Mouse (Mus musculus): ENCODE measurements at regions not wholly inside any gene's neighbourhood (a gene's known extent, or its start where the extent isn't known, plus 50 kb on each side); places are given as distances from the start of the nearest gene placed in this dataset.

DNA sequence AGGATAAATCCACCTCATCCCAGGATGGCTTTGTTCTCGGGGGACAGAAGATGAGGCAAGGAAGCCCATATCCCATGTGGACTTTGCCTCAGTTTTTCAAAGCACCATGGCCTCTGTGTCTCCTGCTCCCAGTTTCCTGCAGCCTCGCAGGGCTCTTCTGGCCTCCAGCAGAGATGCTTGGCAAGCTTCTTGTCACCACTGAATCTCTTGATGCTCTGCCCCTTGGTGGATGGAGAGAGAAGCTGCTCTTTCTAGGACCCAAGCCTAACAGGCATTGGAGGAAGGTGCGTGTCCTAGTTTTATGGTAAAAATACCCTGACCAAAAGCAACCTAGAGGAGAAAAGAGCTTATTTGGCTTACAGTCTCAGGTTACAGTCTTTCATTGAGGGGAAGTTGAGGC, 97.1 kb upstream of the Trpm1 start:
- Histone ChIP-seq H3K4me3 (replicated peaks) (no peak overlapping the region), H3K27me3 (no peaks in the 10 kb centered on the region), H3K27ac (no peak overlapping the region), H3K4me2 (no peak overlapping the region), H3K36me3 (replicated peaks) (no peaks in the 10 kb centered on the region), H3K9me3 (no peaks in the 10 kb centered on the region), H3K9ac (no peak overlapping the region), H3K4me1 (no peaks in the 10 kb centered on the region; the same call in 1 of the 2 replicates)
- no peak for ATAC-seq (ENCODE audit: low FRiP score)
- 84% methylated on average over 3 of the region's 3 CpGs for WGBS

DNA sequence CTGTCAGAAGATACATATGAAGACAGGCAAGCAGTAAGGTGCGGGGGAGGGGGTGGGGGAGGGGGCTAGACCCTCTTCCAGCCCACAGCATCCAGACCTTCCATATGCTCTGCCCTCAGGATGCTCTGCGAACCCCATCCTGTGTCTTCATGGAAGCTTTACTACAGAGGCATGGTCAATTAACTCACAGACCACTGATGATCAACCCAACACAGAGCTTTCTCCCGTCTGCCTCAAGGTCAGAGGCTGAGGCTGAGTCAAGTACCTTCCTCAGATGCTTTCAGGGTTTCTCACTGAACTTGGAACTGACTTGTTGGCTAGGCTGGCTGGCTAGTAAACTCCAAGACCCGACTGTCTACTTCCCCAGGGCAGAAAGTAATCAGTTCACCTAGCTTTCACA, 98.6 kb upstream of the Trpm1 start:
- H3K4me1 ChIP-seq: no peaks in the 10 kb centered on the region; the same call in 1 of the 2 replicates
- H3K9me3 ChIP-seq: no peaks in the 10 kb centered on the region
- no peak for ATAC-seq (ENCODE audit: low FRiP score)
- no peak overlapping the region for H3K27ac ChIP-seq
- H3K9ac ChIP-seq: no peak overlapping the region
- WGBS: 84% methylated on average over 4 of the region's 4 CpGs
- no peaks in the 10 kb centered on the region for H3K36me3 ChIP-seq (replicated peaks)
- H3K4me2 ChIP-seq: no peak overlapping the region
- no peaks in the 10 kb centered on the region for H3K27me3 ChIP-seq
- no peak overlapping the region for H3K4me3 ChIP-seq (replicated peaks)

- no peak for ATAC-seq (ENCODE audit: low FRiP score)
- Histone ChIP-seq H3K9ac (no peak overlapping the region), H3K4me2 (no peak overlapping the region), H3K27ac (no peak overlapping the region), H3K4me3 (replicated peaks) (no peak overlapping the region), H3K27me3 (0 out of 2 replicates have a peak, but pooled peaks cover 5% of the 10 kb centered on the region), H3K36me3 (replicated peaks) (no peaks in the 10 kb centered on the region), H3K4me1 (peaks cover 4% of the 10 kb centered on the region), H3K9me3 (no peaks in the 10 kb centered on the region)
- WGBS: 55% methylated on average over 12 of the region's 12 CpGs
Observed at GRCm38 (mm10) chr7:64053766-64054165, 99.9 kb upstream of the Trpm1 start.

GRCm38 (mm10) chr7:64052400-64052799, 101.2 kb upstream of the Trpm1 start:
- ATAC-seq (ENCODE audit: low FRiP score): no peak
- no peak overlapping the region for H3K9ac ChIP-seq

DNA sequence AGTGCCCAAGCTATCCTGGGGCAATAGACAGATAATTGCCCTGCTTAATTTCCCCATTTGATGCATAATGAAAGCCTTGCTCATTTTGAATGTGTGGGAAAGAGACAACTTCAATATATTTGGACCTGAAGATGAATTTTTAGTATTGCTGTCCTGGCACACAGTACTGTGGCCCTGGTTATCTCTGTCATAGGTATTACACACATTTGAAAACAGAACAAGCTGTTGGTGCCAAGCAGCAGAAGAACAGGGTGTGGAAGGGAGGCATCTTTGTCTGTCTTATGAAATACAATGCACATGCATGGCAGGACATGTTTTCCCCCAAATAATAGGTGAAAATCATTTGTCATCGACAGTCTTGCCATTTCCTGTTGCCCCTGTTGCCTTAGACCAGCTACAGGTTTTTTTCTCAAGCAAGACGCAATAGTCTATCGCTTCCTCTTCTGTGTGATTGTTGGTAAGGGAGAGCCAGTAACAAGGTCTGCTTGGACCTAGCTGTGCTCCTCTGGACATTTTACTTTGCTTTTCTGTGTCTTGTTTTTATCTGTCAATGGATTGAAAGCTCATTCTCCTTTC, 102.7 kb upstream of the Trpm1 start:
- H3K9ac ChIP-seq: no peak overlapping the region
- H3K4me3 ChIP-seq (replicated peaks): no peak overlapping the region
- no peaks in the 10 kb centered on the region for H3K36me3 ChIP-seq (replicated peaks)
- no peaks in the 10 kb centered on the region for H3K9me3 ChIP-seq
- H3K27ac ChIP-seq: no peak overlapping the region
- H3K27me3 ChIP-seq: 0 out of 2 replicates have a peak, but pooled peaks cover 5% of the 10 kb centered on the region
- 93% methylated on average over 3 of the region's 3 CpGs for WGBS
- no peak overlapping the region for H3K4me2 ChIP-seq
- H3K4me1 ChIP-seq: peaks cover 15% of the 10 kb centered on the region
- ATAC-seq (ENCODE audit: low FRiP score): no peak

More at GRCm38 (mm10) chr7:64052400-64052799, 101.2 kb upstream of the Trpm1 start:
- Histone ChIP-seq H3K27me3 (0 out of 2 replicates have a peak, but pooled peaks cover 5% of the 10 kb centered on the region), H3K4me2 (no peak overlapping the region), H3K4me1 (peaks cover 15% of the 10 kb centered on the region), H3K9me3 (no peaks in the 10 kb centered on the region), H3K27ac (no peak overlapping the region), H3K4me3 (replicated peaks) (no peak overlapping the region), H3K36me3 (replicated peaks) (no peaks in the 10 kb centered on the region)
- WGBS: 85% methylated on average over 9 of the region's 9 CpGs

DNA sequence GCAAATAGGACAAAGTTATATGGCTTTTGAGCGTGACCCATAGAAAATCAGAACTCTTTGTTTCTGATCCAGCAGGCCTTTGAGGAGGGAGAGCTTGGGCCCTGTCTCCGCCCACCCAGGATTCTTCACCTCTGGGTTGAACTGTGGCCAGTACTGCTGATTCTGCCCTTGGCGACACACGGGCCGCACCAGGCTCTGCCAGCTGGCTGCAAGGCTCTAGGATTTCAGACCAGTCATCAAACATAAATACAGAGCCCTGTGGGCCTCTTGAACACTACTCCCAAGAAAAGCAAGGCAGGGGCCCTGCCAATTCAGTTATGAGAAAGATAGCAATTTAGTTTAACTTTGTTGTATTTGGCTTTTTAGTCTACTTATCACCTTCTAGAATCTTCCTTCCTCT, 103.4 kb upstream of the Trpm1 start:
- Histone ChIP-seq H3K9ac (no peak overlapping the region), H3K36me3 (replicated peaks) (no peaks in the 10 kb centered on the region), H3K4me1 (peaks cover 15% of the 10 kb centered on the region), H3K9me3 (no peaks in the 10 kb centered on the region), H3K4me3 (replicated peaks) (no peak overlapping the region), H3K27me3 (0 out of 2 replicates have a peak, but pooled peaks cover 5% of the 10 kb centered on the region), H3K27ac (no peak overlapping the region), H3K4me2 (no peak overlapping the region)
- no peak for ATAC-seq (ENCODE audit: low FRiP score)
- 82% methylated on average over 5 of the region's 5 CpGs for WGBS

GRCm38 (mm10) chr7:64049183-64049965, 104.3 kb upstream of the Trpm1 start:
- Histone ChIP-seq H3K9ac (peak overlapping the region; percentile 66; the same call in 1 of the 2 replicates), H3K9me3 (no peaks in the 10 kb centered on the region), H3K4me3 (replicated peaks) (peak overlapping the region; percentile 42; the same call in 1 of the 2 replicates), H3K4me1 (peaks cover 15% of the 10 kb centered on the region), H3K27me3 (0 out of 2 replicates have a peak, but pooled peaks cover 5% of the 10 kb centered on the region), H3K36me3 (replicated peaks) (no peaks in the 10 kb centered on the region), H3K4me2 (peak overlapping the region; percentile 77), H3K27ac (no peak overlapping the region)
- 77% methylated on average over 11 of the region's 11 CpGs for WGBS
- ATAC-seq (ENCODE audit: low FRiP score): peak; percentile 9; the same call in 1 of the 2 replicates

GRCm38 (mm10) chr7:64048452-64049182, 105.0 kb upstream of the Trpm1 start:
- peaks cover 15% of the 10 kb centered on the region for H3K4me1 ChIP-seq
- H3K9me3 ChIP-seq: no peaks in the 10 kb centered on the region
- H3K27ac ChIP-seq: no peak overlapping the region
- 0 out of 2 replicates have a peak, but pooled peaks cover 5% of the 10 kb centered on the region for H3K27me3 ChIP-seq
- WGBS: 6% methylated on average over 21 of the region's 21 CpGs
- peak; percentile 94 for ATAC-seq (ENCODE audit: low FRiP score)
- H3K4me2 ChIP-seq: peak overlapping the region; percentile 77
- H3K4me3 ChIP-seq (replicated peaks): peak overlapping the region; percentile 42
- peak overlapping the region; percentile 66 for H3K9ac ChIP-seq
- no peaks in the 10 kb centered on the region for H3K36me3 ChIP-seq (replicated peaks)

GRCm38 (mm10) chr7:64047831-64048230, 105.8 kb upstream of the Trpm1 start:
- H3K27me3 ChIP-seq: 0 out of 2 replicates have a peak, but pooled peaks cover 5% of the 10 kb centered on the region
- no peaks in the 10 kb centered on the region for H3K9me3 ChIP-seq
- 90% methylated on average over 4 of the region's 4 CpGs for WGBS
- no peak overlapping the region for H3K4me2 ChIP-seq
- H3K4me1 ChIP-seq: peaks cover 15% of the 10 kb centered on the region
- H3K27ac ChIP-seq: no peak overlapping the region
- ATAC-seq (ENCODE audit: low FRiP score): no peak
- 0 out of 2 replicates have a peak overlapping the region, but pooled peaks have one; percentile 66 for H3K9ac ChIP-seq
- H3K36me3 ChIP-seq (replicated peaks): no peaks in the 10 kb centered on the region
- no peak overlapping the region for H3K4me3 ChIP-seq (replicated peaks)

- ATAC-seq (ENCODE audit: low FRiP score): no peak
- H3K27me3 ChIP-seq: 0 out of 2 replicates have a peak, but pooled peaks cover 5% of the 10 kb centered on the region
- H3K4me1 ChIP-seq: peaks cover 15% of the 10 kb centered on the region
- no peak overlapping the region for H3K4me3 ChIP-seq (replicated peaks)
- 80% methylated on average over 3 of the region's 3 CpGs for WGBS
- no peaks in the 10 kb centered on the region; the same call in 1 of the 2 replicates for H3K9me3 ChIP-seq
- H3K36me3 ChIP-seq (replicated peaks): no peaks in the 10 kb centered on the region
- H3K4me2 ChIP-seq: no peak overlapping the region
- H3K9ac ChIP-seq: no peak overlapping the region
- H3K27ac ChIP-seq: no peak overlapping the region
Observed at GRCm38 (mm10) chr7:64045292-64045691, 106.6 kb upstream of the Klf13 start.

DNA sequence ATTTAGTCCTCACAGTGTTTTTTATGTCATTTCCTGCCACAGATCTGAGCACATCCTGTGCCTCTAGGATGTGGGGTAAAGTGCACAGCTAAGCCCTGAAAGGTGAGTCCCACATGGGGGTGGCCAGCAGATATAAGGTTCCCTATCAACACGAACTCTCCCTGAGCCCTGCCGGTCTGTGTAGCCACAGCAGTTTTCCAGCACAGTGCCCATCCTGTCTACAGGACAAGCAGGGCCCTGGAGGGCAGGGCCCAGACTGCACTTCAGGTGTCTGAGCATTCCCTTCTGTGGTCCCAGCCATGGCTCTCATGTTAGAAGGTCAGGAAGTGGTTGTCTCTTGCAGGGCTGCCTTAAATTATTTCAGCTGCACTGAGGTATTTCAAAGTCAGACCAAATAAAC, 104.3 kb upstream of the Klf13 start:
- no peak overlapping the region for H3K9ac ChIP-seq
- H3K4me1 ChIP-seq: peaks cover 7% of the 10 kb centered on the region
- no peak for ATAC-seq (ENCODE audit: low FRiP score)
- no peak overlapping the region for H3K27ac ChIP-seq
- H3K27me3 ChIP-seq: no peaks in the 10 kb centered on the region
- no peaks in the 10 kb centered on the region; the same call in 1 of the 2 replicates for H3K9me3 ChIP-seq
- no peak overlapping the region for H3K4me3 ChIP-seq (replicated peaks)
- 78% methylated on average over 2 of the region's 2 CpGs for WGBS
- no peaks in the 10 kb centered on the region for H3K36me3 ChIP-seq (replicated peaks)
- no peak overlapping the region for H3K4me2 ChIP-seq

DNA sequence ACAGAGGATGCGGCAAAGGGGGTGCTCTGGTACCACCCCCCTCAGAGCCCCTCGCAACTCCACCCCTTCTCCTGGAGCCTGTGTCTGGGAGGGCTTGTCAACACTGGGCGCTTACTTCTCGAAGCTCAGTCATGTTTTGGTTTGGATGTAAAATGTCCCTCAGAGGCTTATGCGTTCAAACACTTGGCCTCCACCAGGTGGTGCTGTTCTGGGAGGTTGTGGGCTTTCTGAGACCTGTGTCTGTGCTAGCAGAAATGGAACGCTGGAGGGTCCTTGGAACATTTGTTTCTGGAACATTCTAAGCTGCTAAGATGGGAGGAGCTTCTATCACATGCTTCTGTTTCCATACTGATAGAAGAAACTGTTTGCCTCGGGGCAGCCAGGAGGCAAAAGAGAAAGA, 102.6 kb upstream of the Klf13 start:
- no peak overlapping the region for H3K4me3 ChIP-seq (replicated peaks)
- H3K9ac ChIP-seq: no peak overlapping the region
- ATAC-seq (ENCODE audit: low FRiP score): no peak
- peaks cover 5% of the 10 kb centered on the region; the same call in 1 of the 2 replicates for H3K4me1 ChIP-seq
- H3K36me3 ChIP-seq (replicated peaks): no peaks in the 10 kb centered on the region
- no peak overlapping the region for H3K27ac ChIP-seq
- H3K9me3 ChIP-seq: no peaks in the 10 kb centered on the region; the same call in 1 of the 2 replicates
- H3K4me2 ChIP-seq: no peak overlapping the region
- 91% methylated on average over 7 of the region's 7 CpGs for WGBS
- no peaks in the 10 kb centered on the region for H3K27me3 ChIP-seq

All from forebrain, embryonic 12.5 days (tissue).